Mouse (Mus musculus): ENCODE measurements around the gene Ppp1ca. TPM values are rescaled to one million over a fixed set of nuclear protein-coding genes. Genes with fewer than 3 reads are reported as not detected.

Ppp1ca gene
- polyA plus RNA-seq, 1 experiment = 897 TPM

GRCm38 (mm10) chr19:4220416-4220815 is 28.6 kb downstream of the Ppp1ca start:
- WGBS = 48% methylated on average over 4 of the region's 4 CpGs
- DNase-seq = no peak
- TF ChIP-seq CTCF (IDR thresholded peaks at IDR 0.05; ENCODE audit: borderline replicate concordance, control insufficient read depth, extremely low read depth, insufficient read depth, low read length, poor library complexity) (no peak), POLR2A (IDR thresholded peaks at IDR 0.05; ENCODE audit: control insufficient read depth, extremely low read depth, insufficient read depth, low read length, poor library complexity) (no peak)
- Histone ChIP-seq H3K36me3 (ENCODE audit: control insufficient read depth, insufficient read depth, low read length) (no peaks in the 10 kb centered on the region), H3K27me3 (ENCODE audit: control insufficient read depth, insufficient read depth, low read length) (peaks cover 7% of the 10 kb centered on the region), H3K27ac (ENCODE audit: control insufficient read depth, insufficient read depth, low read length) (no peak overlapping the region; the same call in 1 of the 2 replicates), H3K4me3 (ENCODE audit: control insufficient read depth, insufficient read depth, low read length) (no peak overlapping the region), H3K4me1 (replicated peaks; ENCODE audit: control insufficient read depth, insufficient read depth, low read length) (peaks cover 42% of the 10 kb centered on the region)

- 26% methylated on average over 14 of the region's 14 CpGs for WGBS
- no peak for DNase-seq
- H3K4me3 ChIP-seq (ENCODE audit: control insufficient read depth, insufficient read depth, low read length) = no peak overlapping the region
Measured at GRCm38 (mm10) chr19:4220957-4221743, 29.3 kb downstream of the Ppp1ca start.

DNA sequence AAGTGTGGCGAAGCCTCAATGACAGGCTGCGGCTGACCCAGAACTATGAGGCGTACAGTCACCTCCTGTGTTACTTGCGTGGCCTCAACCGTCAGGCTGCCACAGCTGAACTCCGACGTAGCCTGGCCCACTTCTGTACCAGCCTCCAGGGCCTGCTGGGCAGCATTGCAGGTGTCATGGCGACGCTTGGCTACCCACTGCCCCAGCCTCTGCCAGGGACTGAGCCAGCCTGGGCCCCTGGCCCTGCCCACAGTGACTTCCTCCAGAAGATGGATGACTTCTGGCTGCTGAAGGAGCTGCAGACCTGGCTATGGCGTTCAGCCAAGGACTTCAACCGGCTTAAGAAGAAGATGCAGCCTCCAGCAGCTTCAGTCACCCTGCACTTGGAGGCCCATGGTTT is 30.3 kb downstream of the Ppp1ca start:
- 33% methylated on average over 11 of the region's 11 CpGs for WGBS
- Histone ChIP-seq H3K36me3 (ENCODE audit: control insufficient read depth, insufficient read depth, low read length) (no peaks in the 10 kb centered on the region), H3K4me3 (ENCODE audit: control insufficient read depth, insufficient read depth, low read length) (no peak overlapping the region), H3K27me3 (ENCODE audit: control insufficient read depth, insufficient read depth, low read length) (no peaks in the 10 kb centered on the region), H3K4me1 (replicated peaks; ENCODE audit: control insufficient read depth, insufficient read depth, low read length) (peaks cover 48% of the 10 kb centered on the region), H3K27ac (ENCODE audit: control insufficient read depth, insufficient read depth, low read length) (no peak overlapping the region)
- DNase-seq = no peak
- TF ChIP-seq CTCF (IDR thresholded peaks at IDR 0.05; ENCODE audit: borderline replicate concordance, control insufficient read depth, extremely low read depth, insufficient read depth, low read length, poor library complexity) = no peak
- TF ChIP-seq POLR2A (IDR thresholded peaks at IDR 0.05; ENCODE audit: control insufficient read depth, extremely low read depth, insufficient read depth, low read length, poor library complexity) = no peak

More at GRCm38 (mm10) chr19:4220957-4221743, 29.3 kb downstream of the Ppp1ca start:
- Histone ChIP-seq H3K27ac (ENCODE audit: control insufficient read depth, insufficient read depth, low read length) (peak overlapping the region; percentile 18), H3K4me1 (replicated peaks; ENCODE audit: control insufficient read depth, insufficient read depth, low read length) (peaks cover 42% of the 10 kb centered on the region), H3K36me3 (ENCODE audit: control insufficient read depth, insufficient read depth, low read length) (no peaks in the 10 kb centered on the region), H3K27me3 (ENCODE audit: control insufficient read depth, insufficient read depth, low read length) (peaks cover 2% of the 10 kb centered on the region; the same call in 1 of the 2 replicates)
- TF ChIP-seq POLR2A (IDR thresholded peaks at IDR 0.05; ENCODE audit: control insufficient read depth, extremely low read depth, insufficient read depth, low read length, poor library complexity) = no peak
- TF ChIP-seq CTCF (IDR thresholded peaks at IDR 0.05; ENCODE audit: borderline replicate concordance, control insufficient read depth, extremely low read depth, insufficient read depth, low read length, poor library complexity) = no peak

GRCm38 (mm10) chr19:4226779-4227178 is 34.9 kb downstream of the Ppp1ca start:
- H3K27ac ChIP-seq (ENCODE audit: control insufficient read depth, insufficient read depth, low read length) = no peak overlapping the region
- TF ChIP-seq CTCF (IDR thresholded peaks at IDR 0.05; ENCODE audit: borderline replicate concordance, control insufficient read depth, extremely low read depth, insufficient read depth, low read length, poor library complexity) (no peak), POLR2A (IDR thresholded peaks at IDR 0.05; ENCODE audit: control insufficient read depth, extremely low read depth, insufficient read depth, low read length, poor library complexity) (no peak)
- H3K4me1 ChIP-seq (replicated peaks; ENCODE audit: control insufficient read depth, insufficient read depth, low read length) = peaks cover 30% of the 10 kb centered on the region
- no peak overlapping the region for H3K4me3 ChIP-seq (ENCODE audit: control insufficient read depth, insufficient read depth, low read length)
- DNase-seq = no peak
- no peaks in the 10 kb centered on the region for H3K36me3 ChIP-seq (ENCODE audit: control insufficient read depth, insufficient read depth, low read length)
- 44% methylated on average over 7 of the region's 7 CpGs for WGBS
- no peaks in the 10 kb centered on the region for H3K27me3 ChIP-seq (ENCODE audit: control insufficient read depth, insufficient read depth, low read length)

DNA sequence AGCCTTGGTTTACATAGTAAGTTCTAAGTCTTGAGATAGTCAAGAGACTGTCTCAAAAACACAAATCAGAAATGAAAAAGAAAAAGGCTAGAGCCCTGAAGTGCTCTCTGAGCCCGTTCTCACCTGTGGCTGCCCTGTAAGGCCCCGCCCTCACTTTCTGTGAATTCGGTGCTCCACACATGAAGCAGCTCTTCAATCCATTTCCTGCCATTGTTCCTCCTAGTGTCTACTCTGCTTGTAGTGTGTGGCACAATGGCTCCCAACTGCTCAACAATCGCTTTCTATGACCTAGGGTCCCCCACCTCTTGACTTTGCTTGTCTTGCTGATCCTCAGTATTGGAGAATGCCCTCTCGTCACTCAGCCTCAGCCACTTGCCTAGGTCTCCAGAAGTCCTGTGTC is 35.6 kb downstream of the Ppp1ca start:
- Histone ChIP-seq H3K4me3 (ENCODE audit: control insufficient read depth, insufficient read depth, low read length) (no peak overlapping the region), H3K27ac (ENCODE audit: control insufficient read depth, insufficient read depth, low read length) (peak overlapping the region; percentile 8; the same call in 1 of the 2 replicates), H3K36me3 (ENCODE audit: control insufficient read depth, insufficient read depth, low read length) (no peaks in the 10 kb centered on the region), H3K27me3 (ENCODE audit: control insufficient read depth, insufficient read depth, low read length) (no peaks in the 10 kb centered on the region), H3K4me1 (replicated peaks; ENCODE audit: control insufficient read depth, insufficient read depth, low read length) (peaks cover 27% of the 10 kb centered on the region)
- 40% methylated on average over 5 of the region's 5 CpGs for whole genome bisulfite sequencing
- TF ChIP-seq POLR2A (IDR thresholded peaks at IDR 0.05; ENCODE audit: control insufficient read depth, extremely low read depth, insufficient read depth, low read length, poor library complexity) (no peak), CTCF (IDR thresholded peaks at IDR 0.05; ENCODE audit: borderline replicate concordance, control insufficient read depth, extremely low read depth, insufficient read depth, low read length, poor library complexity) (no peak)
- no peak for DNase-seq

- DNase-seq = peak; percentile 74
- peaks cover 27% of the 10 kb centered on the region for H3K4me1 ChIP-seq (replicated peaks; ENCODE audit: control insufficient read depth, insufficient read depth, low read length)
- no peak for TF ChIP-seq POLR2A (IDR thresholded peaks at IDR 0.05; ENCODE audit: control insufficient read depth, extremely low read depth, insufficient read depth, low read length, poor library complexity)
- TF ChIP-seq CTCF (IDR thresholded peaks at IDR 0.05; ENCODE audit: borderline replicate concordance, control insufficient read depth, extremely low read depth, insufficient read depth, low read length, poor library complexity) = no peak
Measured at GRCm38 (mm10) chr19:4227894-4228678, 36.2 kb downstream of the Ppp1ca start.

More at GRCm38 (mm10) chr19:4227894-4228678, 36.2 kb downstream of the Ppp1ca start:
- H3K27me3 ChIP-seq (ENCODE audit: control insufficient read depth, insufficient read depth, low read length) = no peaks in the 10 kb centered on the region
- 12% methylated on average over 8 of the region's 8 CpGs for WGBS
- H3K27ac ChIP-seq (ENCODE audit: control insufficient read depth, insufficient read depth, low read length) = peak overlapping the region; percentile 8; the same call in 1 of the 2 replicates
- H3K36me3 ChIP-seq (ENCODE audit: control insufficient read depth, insufficient read depth, low read length) = no peaks in the 10 kb centered on the region
- no peak overlapping the region for H3K4me3 ChIP-seq (ENCODE audit: control insufficient read depth, insufficient read depth, low read length)
